Mouse (Mus musculus): ENCODE data around the gene Srl. TPM values are rescaled to one million over a fixed set of nuclear protein-coding genes. Genes with fewer than 3 reads are reported as not detected.
"Not testable (repeated sequence)": the region's sequence is repeated elsewhere in the genome, so short reads cannot be mapped to it uniquely, and the experiment has no call there.

Gene Srl
- total RNA-seq, 4 experiments from 2014 or later = 705 to 904 (median 868) TPM

- no peak for DNase-seq (ENCODE audit: low spot score)
Measured at GRCm38 (mm10) chr16:4552829-4553550, 11.4 kb upstream of the Srl start.

DNA sequence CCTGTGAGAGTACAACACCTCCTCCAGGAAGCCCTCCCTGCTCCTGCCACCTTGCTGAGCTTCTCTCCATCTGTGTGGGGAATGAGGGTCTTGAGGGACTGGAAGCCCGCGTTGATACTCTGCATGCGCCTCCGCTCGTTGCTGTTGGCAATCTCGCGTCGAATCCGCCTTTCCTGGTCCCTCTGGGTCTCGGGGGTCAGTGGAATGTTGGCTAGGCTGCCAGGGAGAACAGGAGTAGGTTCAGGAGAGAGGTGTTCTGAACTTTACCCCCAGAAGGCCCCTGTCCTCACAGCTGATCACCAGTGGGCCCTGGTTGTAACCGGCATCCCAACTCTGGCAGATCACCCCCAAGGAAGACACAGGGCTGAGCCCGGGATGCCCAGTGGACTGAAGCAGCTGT, 10.3 kb upstream of the Srl start:
- no peak for DNase-seq (ENCODE audit: low spot score)

GRCm38 (mm10) chr16:4551056-4551455, 9.4 kb upstream of the Srl start:
- DNase-seq (ENCODE audit: low spot score) = peak; percentile 64

GRCm38 (mm10) chr16:4548953-4549688, 7.5 kb upstream of the Srl start:
- DNase-seq (ENCODE audit: low spot score) = no peak

DNA sequence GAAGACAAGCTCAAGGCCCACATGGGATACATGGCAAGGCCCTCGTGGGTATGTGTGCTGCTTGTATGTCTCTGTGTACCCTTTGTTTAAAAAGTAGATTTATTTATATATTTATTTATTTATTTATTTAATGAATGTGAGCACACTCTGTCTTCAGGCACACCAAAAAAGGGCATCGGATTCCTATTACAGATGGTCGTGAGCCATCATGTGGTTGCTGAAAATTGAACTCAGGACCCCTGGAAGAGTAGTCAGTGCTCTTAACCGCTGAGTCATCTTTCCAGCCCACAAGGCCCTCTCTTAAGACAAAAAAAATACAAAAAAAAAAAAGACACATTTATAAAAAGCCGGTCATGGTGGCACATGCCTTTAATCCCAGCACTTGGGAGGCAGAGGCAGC, 6.0 kb upstream of the Srl start:
- no peak for DNase-seq (ENCODE audit: low spot score)

DNA sequence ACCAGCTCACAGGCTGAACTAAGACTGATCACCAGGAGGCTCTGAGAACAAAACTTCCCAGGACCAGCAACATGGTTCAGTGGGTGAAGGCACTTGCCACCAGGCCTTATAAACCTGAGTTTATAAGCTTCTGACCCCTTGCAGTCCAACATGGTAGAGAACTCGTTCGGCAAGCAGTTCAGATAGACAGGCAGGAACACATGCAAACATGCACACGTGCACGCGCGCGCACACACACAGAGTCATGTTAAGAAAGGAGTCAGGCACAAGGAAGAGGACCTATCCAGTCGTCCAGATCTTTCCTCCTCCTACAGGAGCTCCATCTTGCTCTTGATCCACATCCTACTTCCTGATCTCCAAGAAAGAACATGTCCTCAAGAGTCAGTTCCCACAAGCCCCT, 5.2 kb upstream of the Srl start:
- DNase-seq (ENCODE audit: low spot score) = no peak

DNA sequence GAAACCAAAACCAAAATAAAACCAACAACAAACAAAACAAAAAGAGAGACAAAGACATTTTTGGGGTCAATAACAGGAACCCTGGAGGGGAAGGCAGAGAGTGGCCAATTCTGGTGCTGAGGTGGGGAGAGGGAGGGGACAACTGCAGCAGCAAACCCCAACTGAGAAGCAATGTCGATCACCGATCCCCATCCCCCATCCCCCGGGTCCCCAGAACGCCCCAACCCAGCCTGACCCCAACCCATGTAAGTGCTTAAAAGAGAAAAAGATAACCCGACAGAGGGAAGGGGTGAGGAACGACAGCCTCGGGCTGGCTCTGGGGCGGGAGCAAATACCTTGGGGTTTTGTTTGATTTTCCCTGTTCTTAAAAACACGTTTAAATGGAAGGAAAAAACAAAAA, 3.2 kb upstream of the Srl start:
- no peak for DNase-seq (ENCODE audit: low spot score)

GRCm38 (mm10) chr16:4543266-4543665, 1.6 kb upstream of the Srl start:
- DNase-seq (ENCODE audit: low spot score) = no peak

- DNase-seq (ENCODE audit: low spot score) = no peak
Measured at GRCm38 (mm10) chr16:4542236-4542774, 689 bp upstream of the Srl start.

DNA sequence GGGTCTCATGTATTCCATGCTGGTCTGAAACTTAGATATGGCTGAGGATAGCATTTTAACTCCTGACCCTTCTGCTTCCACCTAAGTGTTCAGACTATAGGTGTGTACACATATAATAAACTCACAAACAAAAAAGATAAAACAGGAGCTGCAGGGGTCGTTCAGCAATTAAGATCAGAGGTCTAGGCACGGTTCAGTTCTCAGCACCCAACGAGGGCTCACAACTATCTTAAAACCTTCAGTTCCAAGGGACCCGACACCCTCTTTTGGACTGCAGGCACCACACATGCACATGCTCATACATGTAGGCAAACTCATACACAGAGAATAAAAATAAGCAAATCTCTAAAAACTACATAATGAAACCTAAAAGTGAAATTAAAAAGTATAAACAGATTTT, 583 bp downstream of the Srl start:
- no peak for DNase-seq (ENCODE audit: low spot score)

GRCm38 (mm10) chr16:4540064-4540775, 1.4 kb downstream of the Srl start:
- DNase-seq (ENCODE audit: low spot score) = no peak

DNA sequence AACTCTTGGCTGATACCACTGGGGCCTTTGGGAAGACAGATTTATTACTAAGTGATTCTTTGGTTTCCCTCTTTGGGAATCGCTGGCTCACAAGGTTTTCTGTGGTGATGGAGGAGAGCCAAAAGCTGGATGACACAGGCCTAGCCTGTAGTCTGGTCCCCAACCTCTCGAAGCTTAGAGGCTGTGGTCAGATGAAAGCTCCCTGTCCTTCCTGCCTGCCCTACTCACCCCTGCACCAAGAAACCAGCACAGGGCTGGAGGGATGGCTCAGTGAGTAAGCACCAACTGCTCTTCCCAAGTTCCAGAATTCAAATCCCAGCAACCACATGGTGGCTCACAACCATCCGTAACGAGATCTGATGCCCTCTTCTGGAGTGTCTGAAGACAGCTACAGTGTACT, 2.1 kb downstream of the Srl start:
- no peak for DNase-seq (ENCODE audit: low spot score)

DNA sequence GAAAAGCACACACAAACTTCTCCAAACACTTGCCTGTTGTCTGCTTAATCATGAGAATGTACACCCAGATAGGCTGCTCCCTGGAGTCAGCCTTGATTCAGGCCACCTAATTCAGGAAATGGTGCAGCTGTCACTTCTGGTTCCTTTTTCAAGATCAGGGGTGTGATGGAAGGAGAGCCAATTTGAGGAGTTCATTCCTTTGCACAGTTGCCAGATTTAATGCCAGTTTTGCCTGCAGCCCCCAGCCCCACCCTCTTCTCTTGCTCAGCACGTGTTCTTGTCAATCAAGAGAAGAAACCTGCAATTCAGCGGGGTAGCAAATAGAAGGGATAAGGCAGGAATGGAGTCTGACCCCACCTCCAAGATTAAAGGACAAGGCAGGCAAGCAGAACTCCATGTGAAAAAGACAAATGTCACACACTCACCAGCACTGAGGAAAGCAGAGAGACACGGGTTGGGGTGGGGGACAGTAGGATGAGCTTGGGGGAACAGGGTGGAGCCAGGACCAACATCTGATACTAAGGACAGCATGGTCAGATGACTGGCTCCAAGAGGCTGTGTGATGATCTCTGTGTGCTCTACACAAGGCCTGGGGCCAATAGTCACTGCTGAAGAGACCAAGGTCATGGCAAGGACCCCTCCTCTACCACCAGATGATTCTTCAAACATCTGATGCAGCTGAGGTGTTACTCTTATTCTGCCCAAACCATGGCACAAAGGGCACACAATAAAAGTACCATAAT, 3.8 kb downstream of the Srl start:
- no peak for DNase-seq (ENCODE audit: low spot score)

DNA sequence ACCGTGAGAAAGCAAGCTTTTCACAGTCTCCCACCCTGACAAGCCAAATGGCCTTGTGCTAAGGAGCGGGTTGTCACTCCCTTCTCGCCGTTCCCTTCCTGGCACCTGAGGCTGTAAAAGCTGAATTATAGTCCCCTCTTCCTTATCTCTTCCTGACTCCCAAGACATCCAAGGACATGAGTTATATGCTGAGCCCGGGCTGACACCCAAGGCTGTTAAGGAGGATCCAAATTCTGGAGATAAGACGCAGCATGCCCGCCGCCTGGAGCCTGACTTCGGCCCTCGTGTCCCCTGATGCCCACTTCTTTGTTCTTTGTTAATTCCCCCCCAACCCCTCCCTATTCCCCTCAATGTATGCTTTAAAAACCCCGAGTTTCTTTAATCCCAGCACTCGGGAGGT, 14.2 kb downstream of the Srl start:
- DNase-seq (ENCODE audit: low spot score) = not testable (repeated sequence)

DNA sequence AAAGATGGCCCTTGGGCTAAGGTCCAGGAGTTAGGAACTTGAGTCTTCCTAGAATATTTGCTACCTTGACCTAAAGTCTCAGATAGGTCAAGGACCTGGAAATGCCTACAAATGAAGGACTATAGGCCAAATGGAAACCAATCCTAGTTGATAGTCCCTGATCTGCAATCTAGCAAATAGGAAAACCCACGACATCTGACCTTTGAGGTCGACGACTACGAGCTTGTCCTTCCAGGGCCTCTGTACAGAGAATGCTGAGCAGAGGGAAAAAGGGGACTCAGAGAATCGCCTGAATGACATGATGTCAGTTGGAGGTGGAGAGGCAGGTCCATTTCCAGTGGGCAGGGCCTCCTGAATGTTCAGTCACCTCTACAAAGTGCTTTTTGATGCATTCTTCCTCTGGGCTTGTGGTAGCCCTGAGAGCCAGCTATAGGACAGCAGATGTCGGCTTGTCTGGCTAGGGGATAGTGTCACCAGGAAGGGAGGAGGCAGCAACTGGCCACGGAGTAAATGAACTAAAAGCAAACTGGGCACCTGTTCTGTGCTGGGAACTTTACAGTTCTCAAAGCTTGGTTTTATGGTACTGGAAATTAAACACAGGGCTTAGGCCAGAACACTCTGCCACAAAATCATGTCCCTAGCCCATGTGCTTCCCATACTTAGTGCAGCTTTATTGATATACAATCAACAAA, 18.2 kb downstream of the Srl start:
- no peak for DNase-seq (ENCODE audit: low spot score)

- DNase-seq (ENCODE audit: low spot score) = no peak
Measured at GRCm38 (mm10) chr16:4522879-4523278, 18.7 kb downstream of the Srl start.

- peak; percentile 67 for DNase-seq (ENCODE audit: low spot score)
Measured at GRCm38 (mm10) chr16:4521735-4522530, 19.7 kb downstream of the Srl start.

DNA sequence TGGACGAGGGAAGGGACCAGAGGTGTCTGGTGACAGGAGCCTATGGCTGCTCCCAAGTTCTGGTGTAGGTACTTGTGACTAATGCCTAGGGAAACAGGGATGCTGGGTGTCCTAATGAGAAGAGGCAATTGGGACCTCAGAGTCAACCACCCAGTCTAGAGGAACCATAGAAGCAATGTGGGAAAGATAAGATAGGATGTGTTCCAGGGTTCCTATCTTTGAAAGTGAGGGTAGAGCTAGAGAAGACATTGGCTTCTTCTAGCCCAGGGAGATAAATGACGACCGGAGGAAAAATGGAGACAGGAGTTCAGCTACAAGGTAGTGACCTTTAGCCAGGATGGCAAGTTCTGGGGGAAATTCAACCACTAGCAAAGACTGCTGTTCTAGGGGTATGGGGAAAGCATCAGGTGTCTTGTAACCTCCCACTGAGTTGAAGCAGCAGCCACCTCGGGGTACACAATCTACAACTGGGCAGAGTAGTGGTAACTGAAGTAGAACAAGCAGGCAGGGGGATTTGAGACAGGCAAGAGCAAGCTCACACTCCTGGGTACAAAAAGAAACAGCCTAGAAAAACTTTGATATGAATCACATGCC, 20.4 kb downstream of the Srl start:
- DNase-seq (ENCODE audit: low spot score) = no peak

DNA sequence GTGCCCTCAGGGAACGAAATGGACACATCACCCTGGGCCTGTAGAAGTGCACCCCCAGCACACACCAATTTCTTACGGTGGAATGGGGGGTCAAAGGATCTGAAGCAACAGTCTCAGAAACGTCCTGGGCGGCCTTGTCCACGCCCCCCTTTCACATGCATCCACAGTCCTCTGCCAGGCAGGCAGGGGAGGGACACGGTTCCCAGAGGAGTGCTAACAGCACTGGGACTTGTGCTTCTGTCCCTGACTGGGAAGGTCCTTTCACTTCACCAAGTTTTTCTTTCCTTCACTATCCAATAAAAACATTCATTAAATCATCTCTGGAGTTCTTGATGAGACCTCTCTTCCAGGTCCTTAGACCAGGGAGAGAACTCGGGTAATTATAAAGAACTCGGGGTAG, 20.9 kb downstream of the Srl start:
- no peak for DNase-seq (ENCODE audit: low spot score)

DNA sequence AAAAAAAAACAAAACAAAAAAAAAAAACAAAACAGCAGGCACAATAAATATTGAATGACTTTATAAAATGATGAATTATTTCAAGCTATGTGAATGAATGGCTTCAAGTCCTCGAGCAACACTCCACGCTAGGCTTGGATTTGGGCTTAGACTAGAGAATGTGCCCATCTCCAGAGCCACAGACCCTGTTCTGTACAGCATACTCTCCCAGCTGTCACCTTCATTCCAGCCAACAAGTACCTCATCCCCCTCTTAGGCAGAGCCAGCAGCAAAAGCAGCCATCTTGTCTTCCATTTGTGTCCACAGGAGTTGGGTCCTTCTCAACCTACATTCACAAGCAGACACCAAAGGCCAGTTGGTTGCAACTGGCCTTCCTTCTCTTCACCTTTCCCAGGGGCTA, 21.8 kb downstream of the Srl start:
- DNase-seq (ENCODE audit: low spot score) = no peak
